Mouse (Mus musculus) limb, embryonic 14.5 days (tissue): ENCODE results near the gene Col4a2. TPM values are rescaled to one million over a fixed set of nuclear protein-coding genes. Genes with fewer than 3 reads are reported as not detected.

ENCODE experiments used
- ATAC-seq: fragments of 200-750 bp; cut with Nextera tagmentation; 2 replicates; pipeline ENCODE4 v1.8.0; 2017; ENCODE audit warnings: low read depth, moderate number of reproducible peaks, moderate TSS enrichment; ENCODE audit not compliant: low FRiP score
- DNase-seq: peaks from one replicate; pipeline ENCODE4 v3.0.0-alpha.2; 2015; ENCODE audit warnings: low spot score
- H3K27ac ChIP-seq: fragments of 300-500 bp; sonication (generic); replicated peaks from 2 replicates; pipeline ENCODE4 v1.5.1; 2014; ENCODE audit warnings: low read depth, mild to moderate bottlenecking, low read length, moderate library complexity, mixed read lengths
- H3K27me3 ChIP-seq: fragments of 300-500 bp; sonication (generic); 2 replicates; pipeline ENCODE4 v1.6.1; 2014; ENCODE audit warnings: low read length, mixed read lengths; ENCODE audit not compliant: control insufficient read depth, insufficient read depth
- H3K36me3 ChIP-seq: fragments of 300-500 bp; sonication (generic); 2 replicates; pipeline ENCODE4 v1.6.1; 2014; ENCODE audit warnings: mild to moderate bottlenecking, low read length, moderate library complexity, mixed read lengths; ENCODE audit not compliant: control insufficient read depth, insufficient read depth
- H3K4me1 ChIP-seq: fragments of 300-500 bp; sonication (generic); 2 replicates; pipeline ENCODE4 v1.6.1; 2014; ENCODE audit warnings: antibody characterized with exemption, low read length, mixed read lengths; ENCODE audit not compliant: control insufficient read depth, insufficient read depth
- H3K4me2 ChIP-seq: fragments of 300-500 bp; sonication (generic); replicated peaks from 2 replicates; pipeline ENCODE4 v1.6.1; 2014; ENCODE audit warnings: low read depth, mild to moderate bottlenecking, low read length, moderate library complexity; ENCODE audit not compliant: severe bottlenecking
- H3K4me3 ChIP-seq: fragments of 300-500 bp; sonication (generic); replicated peaks from 2 replicates; pipeline ENCODE4 v1.5.1; 2014; ENCODE audit warnings: low read length
- H3K9ac ChIP-seq: fragments of 300-500 bp; sonication (generic); 2 replicates; pipeline ENCODE4 v1.6.1; 2014; ENCODE audit warnings: mild to moderate bottlenecking, low read depth, low read length, moderate library complexity; ENCODE audit not compliant: severe bottlenecking
- H3K9me3 ChIP-seq: fragments of 300-500 bp; sonication (generic); 2 replicates; pipeline ENCODE4 v1.6.1; 2016; ENCODE audit warnings: low read length; ENCODE audit not compliant: control insufficient read depth
- POLR2A ChIP-seq: fragments of 200-500 bp; IDR thresholded peaks from 2 replicates; pipeline ENCODE4 v1.8.0; 2012; ENCODE audit warnings: inconsistent platforms, mild to moderate bottlenecking, moderate library complexity, borderline replicate concordance; ENCODE audit not compliant: insufficient read depth, insufficient read length; ENCODE audit errors: extremely low read depth
- WGBS: fragments of 180-500 bp; shearing (Covaris S2); extraction: QIAGEN DNeasy Blood & Tissue Kit; methylation state at CpG from one replicate; pipeline ENCODE4 v1.1.7; 2014; 5-methylcytosine and 5-hydroxymethylcytosine counted together
- polyA plus RNA-seq, 2 experiments: library from polyadenylated mRNA; depleted of rRNA in 1 of 2; stranded (reverse) in 1 of 2; unstranded in 1 of 2; fragments of >200 nt; fragmentation: Nextera tagmentation in 1 of 2; extraction: Ambion mirVana in 1 of 2; gene quantifications; 2 replicates each; pipeline versions ENCODE4 v1.2.1 to v1.2.3; 2012 to 2014

The Col4a2 gene
- polyA plus RNA-seq, 2 experiments, result 76.4 to 89.0 TPM

DNA sequence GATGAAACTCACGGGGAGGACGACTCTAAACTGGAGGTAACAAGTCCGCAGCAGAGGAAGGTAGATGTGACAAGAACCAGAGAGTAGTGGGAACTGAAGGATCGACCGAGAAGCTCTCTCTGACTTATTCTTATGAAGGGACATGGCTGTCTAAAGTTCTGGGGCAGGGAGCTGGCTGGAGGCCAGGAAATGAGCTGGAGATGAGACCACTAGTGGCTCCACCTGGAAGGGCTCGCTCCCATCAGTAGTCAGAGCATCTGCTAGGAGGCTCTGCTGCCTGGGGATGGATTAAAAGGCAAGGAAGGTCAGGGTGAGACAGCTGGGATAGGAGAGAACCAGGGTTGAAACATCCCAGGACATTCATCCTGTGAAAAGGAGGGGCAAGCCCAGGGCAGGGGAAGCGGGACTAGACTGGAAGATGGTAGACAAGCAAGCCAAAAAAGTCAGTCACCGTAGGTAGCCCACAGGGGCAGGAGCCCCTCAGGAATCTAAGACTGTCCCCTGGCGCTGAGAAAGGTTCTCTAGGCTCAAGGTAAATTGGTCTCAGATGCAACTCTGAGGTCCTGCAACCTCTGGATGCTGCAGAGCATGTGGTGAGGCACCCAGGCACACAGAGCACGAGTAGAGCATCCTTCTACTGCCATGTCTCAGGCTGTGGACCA, 16.2 kb upstream of the Col4a2 start:
- no peaks in the 10 kb centered on the region for H3K36me3 ChIP-seq
- H3K4me1 ChIP-seq, result peaks cover 33% of the 10 kb centered on the region
- no peaks in the 10 kb centered on the region for H3K27me3 ChIP-seq
- H3K9me3 ChIP-seq, result no peaks in the 10 kb centered on the region
- TF ChIP-seq POLR2A, result no peak
- no peak overlapping the region for H3K27ac ChIP-seq
- H3K9ac ChIP-seq, result no peak overlapping the region
- no peak overlapping the region for H3K4me3 ChIP-seq
- WGBS, result 85% methylated on average over 10 of the region's 10 CpGs
- no peak overlapping the region for H3K4me2 ChIP-seq
- ATAC-seq (no peak), DNase-seq (no peak)

DNA sequence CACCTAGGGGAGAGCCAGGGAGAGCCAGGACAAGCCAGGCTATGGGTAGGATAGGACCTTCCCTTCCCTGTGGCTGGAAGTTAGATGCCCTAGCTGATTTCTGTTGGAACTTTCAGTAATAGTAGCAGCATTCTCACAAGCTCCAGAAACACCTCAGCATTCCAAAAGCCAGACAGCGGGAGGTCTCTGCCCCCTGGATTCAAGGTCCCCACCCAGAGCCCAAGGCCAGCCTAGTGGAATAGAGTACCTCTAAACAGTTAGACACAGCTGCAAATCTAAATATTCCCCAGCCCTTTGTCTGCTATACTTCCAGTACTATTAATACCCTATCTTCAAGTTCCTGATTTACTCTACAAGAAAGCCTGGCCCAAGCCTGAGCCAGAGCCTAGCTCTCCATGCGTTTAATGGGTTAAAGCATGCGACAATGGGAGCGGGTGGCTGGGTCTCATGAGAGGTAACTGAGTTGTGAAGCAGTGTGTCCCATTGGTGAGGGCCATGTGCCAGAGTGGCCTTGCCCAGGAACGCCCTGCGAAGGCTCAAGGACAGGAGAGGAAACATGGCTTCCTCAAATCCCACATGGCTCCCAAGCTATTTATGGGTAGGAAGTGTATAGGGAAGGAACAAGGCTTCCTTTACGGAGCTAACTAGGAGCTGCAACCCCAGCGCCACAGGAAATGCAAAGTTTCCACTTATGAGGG, 15.3 kb upstream of the Col4a2 start:
- WGBS, result 70% methylated on average over 8 of the region's 8 CpGs
- H3K4me3 ChIP-seq, result no peak overlapping the region
- no peaks in the 10 kb centered on the region for H3K36me3 ChIP-seq
- no peak for ATAC-seq
- H3K9ac ChIP-seq, result no peak overlapping the region
- H3K9me3 ChIP-seq, result no peaks in the 10 kb centered on the region
- peaks cover 33% of the 10 kb centered on the region for H3K4me1 ChIP-seq
- no peak overlapping the region for H3K4me2 ChIP-seq
- no peaks in the 10 kb centered on the region for H3K27me3 ChIP-seq
- 0 out of 2 replicates have a peak overlapping the region, but pooled peaks have one; percentile 13 for H3K27ac ChIP-seq
- DNase-seq, result no peak
- no peak for TF ChIP-seq POLR2A

GRCm38 (mm10) chr8:11298531-11299316, 13.9 kb upstream of the Col4a2 start:
- peak; percentile 52 for DNase-seq
- Histone ChIP-seq H3K4me2 (no peak overlapping the region; the same call in 1 of the 2 replicates), H3K27ac (no peak overlapping the region), H3K27me3 (no peaks in the 10 kb centered on the region), H3K4me1 (peaks cover 33% of the 10 kb centered on the region), H3K9ac (no peak overlapping the region), H3K36me3 (no peaks in the 10 kb centered on the region), H3K9me3 (no peaks in the 10 kb centered on the region), H3K4me3 (no peak overlapping the region)
- no peak for TF ChIP-seq POLR2A
- WGBS, result 7% methylated on average over 12 of the region's 12 CpGs
- peak; percentile 62 for ATAC-seq

- no peaks in the 10 kb centered on the region for H3K27me3 ChIP-seq
- no peak overlapping the region; the same call in 1 of the 2 replicates for H3K4me2 ChIP-seq
- 24% methylated on average over 3 of the region's 3 CpGs for WGBS
- no peak overlapping the region for H3K27ac ChIP-seq
- DNase-seq (no peak), ATAC-seq (no peak)
- no peak for TF ChIP-seq POLR2A
- H3K36me3 ChIP-seq, result no peaks in the 10 kb centered on the region
- peaks cover 36% of the 10 kb centered on the region for H3K4me1 ChIP-seq
- no peaks in the 10 kb centered on the region for H3K9me3 ChIP-seq
- no peak overlapping the region for H3K4me3 ChIP-seq
- no peak overlapping the region for H3K9ac ChIP-seq
Observed at GRCm38 (mm10) chr8:11299317-11299602, 13.3 kb upstream of the Col4a2 start.

DNA sequence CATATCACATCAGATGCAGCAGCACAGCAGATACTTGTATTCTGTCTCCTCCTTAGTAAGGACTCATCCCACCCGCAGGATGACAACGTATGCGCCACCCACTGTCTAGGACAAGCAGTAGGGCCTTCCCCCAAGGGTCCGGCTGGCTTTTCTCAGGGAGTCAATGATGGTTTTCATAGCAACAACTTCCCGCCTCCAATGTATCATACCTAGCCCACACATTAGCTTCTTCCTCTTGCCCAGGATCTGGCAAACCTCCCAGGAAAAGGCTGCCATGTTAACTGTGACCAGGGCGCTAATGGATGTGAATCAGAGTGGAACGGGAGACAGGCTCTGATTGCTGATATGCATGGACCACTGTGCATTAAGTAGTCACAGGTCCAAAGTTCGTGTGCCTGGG, 12.2 kb upstream of the Col4a2 start:
- Histone ChIP-seq H3K9me3 (no peaks in the 10 kb centered on the region), H3K4me1 (peaks cover 36% of the 10 kb centered on the region), H3K36me3 (no peaks in the 10 kb centered on the region), H3K27ac (no peak overlapping the region), H3K9ac (no peak overlapping the region), H3K4me3 (no peak overlapping the region), H3K27me3 (no peaks in the 10 kb centered on the region), H3K4me2 (no peak overlapping the region)
- TF ChIP-seq POLR2A, result no peak
- DNase-seq (no peak), ATAC-seq (no peak)
- 85% methylated on average over 8 of the region's 8 CpGs for WGBS
